Mouse (Mus musculus) macrophage (primary cell): ENCODE data around the gene Cep104. TPM values are rescaled to one million over a fixed set of nuclear protein-coding genes. Genes with fewer than 3 reads are reported as not detected.

Experiments
- H3K27ac ChIP-seq: fragments of 350-480 bp; formaldehyde crosslinking; 2 replicates; pipeline ENCODE4 v1.9.0; 2021
- H3K36me3 ChIP-seq: fragments of 350-480 bp; formaldehyde crosslinking; 2 replicates; pipeline ENCODE4 v1.9.0; 2021; ENCODE audit errors: inconsistent target
- H3K4me3 ChIP-seq: fragments of 350-480 bp; formaldehyde crosslinking; 2 replicates; pipeline ENCODE4 v1.9.0; 2021; ENCODE audit errors: inconsistent target
- H3K79me2 ChIP-seq: fragments of 350-480 bp; formaldehyde crosslinking; 2 replicates; pipeline ENCODE4 v1.9.0; 2021; ENCODE audit errors: inconsistent target
- WGBS: methylation state at CpG from one replicate; pipeline ENCODE4 v1.1.7; 2026; ENCODE audit warnings: inconsistent platforms; ENCODE audit not compliant: missing documents; 5-methylcytosine and 5-hydroxymethylcytosine counted together
- polyA plus RNA-seq: library from polyadenylated mRNA; stranded (reverse); fragments of 250-400 nt; gene quantifications from 3 replicates; pipeline ENCODE4 v1.2.4, GENCODE M21; 2018; ENCODE audit warnings: inconsistent platforms

Cep104 gene
- polyA plus RNA-seq, 1 experiment from 2014 or later, result 10.1 TPM

DNA sequence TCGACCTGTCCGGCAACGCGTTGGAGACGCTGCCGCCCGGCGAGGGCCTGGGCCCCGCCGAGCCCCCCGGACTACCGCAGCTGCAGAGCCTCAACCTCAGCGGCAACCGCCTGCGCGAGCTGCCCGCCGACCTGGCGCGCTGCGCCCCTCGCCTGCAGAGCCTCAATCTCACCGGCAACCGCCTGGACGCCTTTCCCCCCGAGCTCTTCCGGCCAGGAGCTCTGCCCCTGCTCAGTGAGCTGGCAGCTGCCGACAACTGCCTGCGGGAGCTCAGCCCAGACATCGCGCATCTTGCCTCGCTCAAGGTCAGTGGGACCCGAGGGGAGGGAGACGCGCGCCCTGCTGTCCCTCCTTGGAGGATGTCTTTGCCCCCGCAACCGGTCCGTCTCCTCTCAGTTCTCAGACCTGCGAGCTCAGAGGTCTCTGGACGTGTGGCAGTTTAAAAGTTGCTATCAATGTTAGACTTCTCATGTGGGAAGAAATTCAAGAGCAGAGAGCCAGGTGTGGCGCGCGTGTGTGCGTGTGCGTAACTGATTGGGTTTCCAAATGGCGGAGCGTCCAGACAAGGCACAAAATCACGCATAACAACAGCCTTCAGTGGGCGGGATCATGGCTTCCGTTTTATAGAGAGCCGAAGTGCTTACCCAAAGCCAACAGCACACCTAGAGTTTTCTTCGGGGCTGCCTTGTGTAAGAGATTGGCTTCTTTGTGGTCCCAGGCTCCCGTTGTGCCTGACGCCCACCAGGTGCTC is 37.3 kb downstream of the Cep104 start:
- H3K27ac ChIP-seq, result peak overlapping the region; percentile 13; the same call in 1 of the 2 replicates
- H3K79me2 ChIP-seq, result peaks cover 52% of the 10 kb centered on the region
- 3% methylated on average over 52 of the region's 55 CpGs for WGBS
- H3K36me3 ChIP-seq, result peaks cover 18% of the 10 kb centered on the region
- H3K4me3 ChIP-seq, result peak overlapping the region; percentile 80

GRCm38 (mm10) chr4:154015476-154015875 is 40.5 kb downstream of the Cep104 start:
- 97% methylated on average over 11 of the region's 11 CpGs for WGBS
- H3K27ac ChIP-seq, result no peak overlapping the region
- no peak overlapping the region for H3K4me3 ChIP-seq
- H3K36me3 ChIP-seq, result peaks cover 39% of the 10 kb centered on the region
- peaks cover 54% of the 10 kb centered on the region for H3K79me2 ChIP-seq

GRCm38 (mm10) chr4:154019571-154019970 is 44.6 kb downstream of the Cep104 start:
- Histone ChIP-seq H3K27ac (no peak overlapping the region), H3K4me3 (no peak overlapping the region), H3K79me2 (peaks cover 29% of the 10 kb centered on the region), H3K36me3 (peaks cover 49% of the 10 kb centered on the region)
- WGBS, result 51% methylated on average over 7 of the region's 7 CpGs

DNA sequence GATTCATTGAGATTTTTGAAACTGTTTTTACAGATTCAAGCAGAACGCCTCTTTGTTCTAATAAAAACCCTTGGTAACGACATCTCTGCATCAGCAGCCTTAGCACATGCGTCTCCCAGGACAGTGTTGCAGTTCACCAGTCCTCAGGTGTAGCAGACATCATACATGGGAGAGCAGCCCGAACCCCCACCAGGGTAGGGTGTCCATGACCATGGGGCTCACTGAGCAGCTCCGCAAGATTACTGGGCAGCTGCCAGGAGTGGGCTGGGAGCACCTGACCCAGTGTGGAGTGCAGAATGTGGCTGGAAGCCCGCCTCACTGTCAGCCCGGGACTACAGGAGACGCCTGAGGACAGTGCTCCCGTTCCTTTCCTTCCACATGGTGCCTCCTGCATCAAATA is 46.4 kb downstream of the Cep104 start:
- no peak overlapping the region for H3K4me3 ChIP-seq
- WGBS, result 94% methylated on average over 9 of the region's 9 CpGs
- H3K79me2 ChIP-seq, result peaks cover 10% of the 10 kb centered on the region; the same call in 1 of the 2 replicates
- H3K36me3 ChIP-seq, result peaks cover 39% of the 10 kb centered on the region
- H3K27ac ChIP-seq, result no peak overlapping the region

GRCm38 (mm10) chr4:154022407-154022806 is 47.4 kb downstream of the Cep104 start:
- Histone ChIP-seq H3K36me3 (peaks cover 30% of the 10 kb centered on the region), H3K27ac (no peak overlapping the region), H3K79me2 (peaks cover under 1% of the 10 kb centered on the region; the same call in 1 of the 2 replicates), H3K4me3 (no peak overlapping the region)
- 93% methylated on average over 4 of the region's 4 CpGs for WGBS

GRCm38 (mm10) chr4:154022844-154023243 is 47.9 kb downstream of the Cep104 start:
- 66% methylated on average over 4 of the region's 4 CpGs for WGBS
- H3K36me3 ChIP-seq, result peaks cover 28% of the 10 kb centered on the region
- H3K4me3 ChIP-seq, result no peak overlapping the region
- no peak overlapping the region for H3K27ac ChIP-seq
- no peaks in the 10 kb centered on the region; the same call in 1 of the 2 replicates for H3K79me2 ChIP-seq

- Histone ChIP-seq H3K27ac (no peak overlapping the region), H3K4me3 (no peak overlapping the region), H3K79me2 (no peaks in the 10 kb centered on the region; the same call in 1 of the 2 replicates), H3K36me3 (peaks cover 17% of the 10 kb centered on the region)
- 46% methylated on average over 8 of the region's 8 CpGs for WGBS
Measured at GRCm38 (mm10) chr4:154023754-154024601, 49.0 kb downstream of the Cep104 start.

DNA sequence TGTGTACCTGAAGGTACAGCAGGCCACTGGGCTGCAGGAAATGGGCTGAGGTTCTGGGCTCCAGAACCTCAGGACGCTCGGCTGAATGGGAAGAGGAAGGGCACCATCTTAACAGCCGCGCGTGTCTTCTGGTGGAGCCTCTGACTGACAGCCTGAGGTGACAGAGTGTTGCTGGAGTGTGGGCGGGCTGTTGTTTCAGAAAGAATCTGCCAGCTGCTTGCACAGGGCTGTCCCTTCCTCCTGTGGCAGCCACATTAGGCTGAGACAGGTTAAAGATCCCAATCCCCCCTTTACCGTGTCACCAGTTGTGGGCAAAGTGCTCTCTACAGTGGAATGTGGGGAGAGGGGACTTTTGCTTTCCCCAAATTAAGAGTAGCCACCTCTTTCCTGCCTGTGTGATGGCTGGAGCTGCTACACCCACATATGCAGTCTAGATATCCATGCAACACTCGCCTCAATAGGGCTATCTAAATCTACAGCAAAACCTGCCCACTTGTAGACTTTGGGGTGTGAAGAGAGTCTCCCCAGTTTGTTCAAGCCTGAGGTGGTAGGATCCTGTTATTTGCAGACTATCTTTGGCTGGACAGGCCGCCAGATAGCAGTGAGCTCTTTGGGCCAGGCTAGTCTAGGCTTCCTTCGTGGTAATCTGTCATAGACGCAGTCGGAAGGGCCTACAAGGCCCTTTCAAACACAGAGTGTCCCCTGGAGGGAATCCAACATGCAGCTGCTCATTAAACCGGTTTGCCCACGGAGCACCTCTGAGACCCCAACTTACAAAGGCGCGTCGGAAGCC is 49.9 kb downstream of the Cep104 start:
- 66% methylated on average over 17 of the region's 17 CpGs for WGBS
- Histone ChIP-seq H3K4me3 (no peak overlapping the region), H3K27ac (no peak overlapping the region), H3K36me3 (peaks cover 15% of the 10 kb centered on the region), H3K79me2 (no peaks in the 10 kb centered on the region; the same call in 1 of the 2 replicates)

DNA sequence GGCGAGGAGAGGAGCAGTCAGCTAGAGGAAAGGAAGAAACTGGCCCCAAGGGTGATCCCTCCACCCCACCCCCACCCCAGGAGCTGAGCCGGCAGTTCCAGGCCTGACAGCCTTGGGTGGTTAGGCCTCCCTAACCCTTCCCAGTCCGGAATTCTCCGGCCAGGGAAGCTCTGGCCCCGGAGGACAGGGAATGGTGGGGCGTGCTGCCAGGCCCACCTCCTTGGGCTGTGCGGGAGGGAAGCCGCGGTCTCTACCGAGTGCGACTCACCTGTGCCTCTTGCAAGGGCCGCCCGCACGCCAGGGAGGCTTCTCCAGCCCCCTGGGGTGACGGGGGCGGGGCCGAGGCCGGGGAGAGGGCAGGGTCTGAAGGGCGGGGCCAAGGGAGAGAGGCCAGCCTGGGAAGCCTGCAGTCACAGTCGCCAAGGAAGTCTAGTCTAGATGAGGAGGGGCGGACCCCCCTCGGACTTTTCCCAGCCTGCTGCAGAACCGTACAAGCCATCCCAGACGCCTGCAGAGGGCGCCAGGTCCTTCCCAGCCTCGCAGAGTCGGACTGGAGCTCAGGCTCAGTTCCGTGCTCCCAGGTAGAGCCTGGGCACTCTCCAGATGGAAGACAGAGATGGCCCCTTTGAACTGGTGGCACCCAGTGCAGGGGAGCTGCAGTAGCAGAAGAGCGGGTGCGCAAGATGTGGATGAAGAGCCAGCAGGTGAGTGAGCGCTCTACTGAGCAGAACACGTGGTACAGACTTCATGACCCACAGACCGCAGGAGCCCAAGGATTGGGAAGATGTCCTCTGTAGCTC is 50.8 kb downstream of the Cep104 start, which contains the start of gene Smim1:
TSS of gene Smim1 (minus strand) at position 590 of the 800 bp plus-strand sequence.
- Histone ChIP-seq H3K4me3 (no peak within 1 kb of the TSS), H3K36me3 (peaks cover 6% of the 10 kb centered on the region; the same call in 1 of the 2 replicates), H3K27ac (no peak within 1 kb of the TSS), H3K79me2 (no peaks in the 10 kb centered on the region)
- 10% methylated on average over 32 of the region's 33 CpGs for WGBS

- H3K4me3 ChIP-seq, result no peak overlapping the region
- 35% methylated on average over 2 of the region's 2 CpGs for WGBS
- peaks cover under 1% of the 10 kb centered on the region; the same call in 1 of the 2 replicates for H3K36me3 ChIP-seq
- H3K27ac ChIP-seq, result no peak overlapping the region
- H3K79me2 ChIP-seq, result no peaks in the 10 kb centered on the region
Measured at GRCm38 (mm10) chr4:154026441-154026761, 51.4 kb downstream of the Cep104 start.

GRCm38 (mm10) chr4:154028066-154028465 is 53.1 kb downstream of the Cep104 start:
- Histone ChIP-seq H3K4me3 (no peak overlapping the region), H3K27ac (no peak overlapping the region), H3K36me3 (no peaks in the 10 kb centered on the region), H3K79me2 (no peaks in the 10 kb centered on the region)
- WGBS, result 77% methylated on average over 7 of the region's 7 CpGs

GRCm38 (mm10) chr4:154028646-154029045 is 53.7 kb downstream of the Cep104 start:
- no peak overlapping the region for H3K27ac ChIP-seq
- no peaks in the 10 kb centered on the region for H3K36me3 ChIP-seq
- H3K79me2 ChIP-seq, result no peaks in the 10 kb centered on the region
- no peak overlapping the region for H3K4me3 ChIP-seq

DNA sequence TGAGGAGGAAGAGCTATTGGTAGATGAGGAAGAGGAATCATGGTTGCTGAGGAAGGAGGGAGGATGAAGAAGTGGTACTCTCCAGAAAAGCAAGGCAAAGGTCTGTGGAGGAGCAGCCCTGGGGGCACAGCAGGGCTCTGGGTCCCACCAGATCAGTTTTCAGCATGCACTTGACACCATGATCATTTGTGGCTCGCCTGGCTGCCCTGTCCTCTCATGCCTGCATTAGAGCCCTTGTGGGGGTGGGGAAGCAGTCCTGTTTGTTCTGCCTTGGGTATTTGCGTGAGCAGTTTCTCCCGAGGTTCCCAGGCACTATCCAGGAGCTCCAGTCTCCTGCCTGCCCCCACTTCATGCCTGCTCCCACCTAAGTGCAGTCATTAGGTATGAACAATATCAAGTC is 62.1 kb downstream of the Cep104 start:
- H3K36me3 ChIP-seq, result no peaks in the 10 kb centered on the region
- H3K79me2 ChIP-seq, result no peaks in the 10 kb centered on the region
- WGBS, result 51% methylated on average over 3 of the region's 3 CpGs
- H3K4me3 ChIP-seq, result no peak overlapping the region
- H3K27ac ChIP-seq, result no peak overlapping the region

GRCm38 (mm10) chr4:154042577-154042976 is 67.6 kb downstream of the Cep104 start, which contains the start of gene Ccdc27:
Ccdc27 (minus strand) TSS chr4:154042677.
- Histone ChIP-seq H3K4me3 (no peak within 1 kb of the TSS), H3K79me2 (no peaks in the 10 kb centered on the region), H3K36me3 (no peaks in the 10 kb centered on the region), H3K27ac (no peak within 1 kb of the TSS)
- WGBS, result 86% methylated on average over 8 of the region's 9 CpGs
